ENCODE assay signal across 23 mouse cellular contexts in genomic region chr15:102578351-102578750, GRCm38 (mm10). TPM values are rescaled to one million over a fixed set of nuclear protein-coding genes. Genes with fewer than 3 reads are reported as not detected.
"Had no signal": no experiment of that assay in that cellular context is flagged by ENCODE, and none has a peak within 500 bp of the region (broad histone marks: within the 10 kb centered on the region; RNA-seq: fewer than 3 reads in every experiment).

No protein-coding gene starts in this region.

- H3K27ac ChIP-seq: neural tube, embryonic 13.5 days; neural tube, embryonic 15.5 days; stomach, embryonic 15.5 days; stomach, postnatal 0 days had no signal

- H3K9ac ChIP-seq: neural tube, embryonic 13.5 days; neural tube, embryonic 15.5 days; stomach, embryonic 15.5 days had no signal

- H3K27me3 ChIP-seq: neural tube, embryonic 13.5 days; neural tube, embryonic 15.5 days; stomach, embryonic 15.5 days had no signal

- H3K36me3 ChIP-seq: neural tube, embryonic 13.5 days; neural tube, embryonic 15.5 days; stomach, embryonic 15.5 days had no signal

- H3K4me3 ChIP-seq: neural tube, embryonic 13.5 days; neural tube, embryonic 15.5 days; stomach, embryonic 15.5 days had no signal

- H3K9me3 ChIP-seq: neural tube, embryonic 13.5 days; neural tube, embryonic 15.5 days; stomach, embryonic 15.5 days had no signal

- H3K4me2 ChIP-seq: neural tube, embryonic 13.5 days; neural tube, embryonic 15.5 days; stomach, embryonic 15.5 days had no signal

- DNase-seq: retina, postnatal 1 day; right cerebral cortex, adult 18-20 months; right cerebral cortex, postnatal 14 days; right cerebral cortex, postnatal 25 days; right cerebral cortex, postnatal 4 days; spleen, adult 18-20 months; thymus, adult 18-20 months; thymus, adult 2 months; thymus, postnatal 14 days; thymus, postnatal 25 days; thymus, postnatal 36 days; thymus, postnatal 4 days had no signal

- H3K4me1 ChIP-seq: stomach, embryonic 15.5 days had no signal

RNA-seq across cellular contexts. Expression of gene Gm28047, which starts 46.5 kb away (rescaled TPM):
- total RNA-seq: neutrophil, adult 5-6 weeks had no signal
- polyA plus RNA-seq: neural tube, embryonic 13.5 days; neural tube, embryonic 14.5 days; neural tube, embryonic 15.5 days; small intestine, adult 2 months; spleen, adult 2 months; stomach, embryonic 14.5 days; stomach, embryonic 15.5 days; stomach, embryonic 16.5 days; stomach, postnatal 0 days; thymus, adult 2 months; thymus, postnatal 0 days had no signal
